Mouse (Mus musculus): ENCODE data around the gene Calhm1. TPM values are rescaled to one million over a fixed set of nuclear protein-coding genes. Genes with fewer than 3 reads are reported as not detected.

Calhm1 gene
- total RNA-seq (2022) = not detected

DNA sequence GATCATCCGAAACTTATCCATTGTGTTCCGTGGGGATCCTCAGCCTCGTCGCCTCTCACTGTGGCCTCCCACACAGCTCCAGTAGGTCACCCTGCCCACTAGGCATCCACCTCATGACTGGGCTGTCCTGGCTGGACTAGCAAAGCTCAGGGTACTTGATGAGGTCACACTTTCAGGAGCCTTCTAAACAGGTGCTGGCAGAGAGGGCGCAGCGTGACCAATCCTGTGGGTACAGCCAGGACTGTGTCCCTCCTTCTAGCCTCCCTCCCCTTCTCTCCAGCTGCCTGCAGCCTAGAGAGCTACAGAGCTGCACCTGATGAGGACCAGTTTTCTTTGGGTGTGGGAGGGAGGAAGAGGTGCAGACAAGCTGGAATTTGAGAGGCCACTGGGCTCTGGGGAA is at the start of gene Calhm1:
Gene Calhm1, minus strand, starts transcription at position 101 of the 400 bp plus-strand sequence.
- DNase-seq (ENCODE audit: low spot score in 2 of 2) = no peak

- DNase-seq (ENCODE audit: low spot score in 2 of 2) = no peak
These were observed 48.1 kb upstream of the Calhm1 start for GRCm38 (mm10) chr19:47192158-47192557.

DNA sequence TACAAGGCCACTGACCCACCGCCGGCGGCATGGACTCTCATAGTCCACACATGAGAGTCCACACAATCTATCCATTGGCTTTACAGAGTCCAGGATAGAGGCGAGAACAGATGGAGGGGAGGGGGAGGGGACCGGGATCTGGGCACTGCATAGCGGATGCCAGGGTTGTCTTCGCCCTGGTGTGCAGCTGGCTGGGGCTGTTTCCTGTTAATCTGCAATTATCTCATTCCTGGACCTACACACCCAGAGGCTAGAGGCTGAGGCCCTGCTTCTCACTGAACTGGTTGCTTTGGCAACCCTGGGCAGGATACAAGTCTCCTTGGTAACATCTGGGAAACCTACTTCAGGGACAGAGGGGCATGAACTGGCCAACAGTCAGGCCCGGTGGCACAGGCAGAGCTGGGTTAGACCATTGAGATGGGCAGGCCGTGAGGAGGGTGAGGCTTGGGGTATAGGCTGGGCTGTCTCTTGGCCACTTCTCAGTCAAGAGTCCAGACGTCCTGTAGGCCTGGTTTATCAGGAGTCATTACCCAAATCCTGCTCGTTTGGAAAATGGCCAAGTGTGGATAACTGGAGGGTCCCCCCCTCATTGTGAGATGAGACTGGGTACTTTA is 44.6 kb upstream of the Calhm1 start:
- DNase-seq (ENCODE audit: low spot score in 2 of 2) = no peak

DNA sequence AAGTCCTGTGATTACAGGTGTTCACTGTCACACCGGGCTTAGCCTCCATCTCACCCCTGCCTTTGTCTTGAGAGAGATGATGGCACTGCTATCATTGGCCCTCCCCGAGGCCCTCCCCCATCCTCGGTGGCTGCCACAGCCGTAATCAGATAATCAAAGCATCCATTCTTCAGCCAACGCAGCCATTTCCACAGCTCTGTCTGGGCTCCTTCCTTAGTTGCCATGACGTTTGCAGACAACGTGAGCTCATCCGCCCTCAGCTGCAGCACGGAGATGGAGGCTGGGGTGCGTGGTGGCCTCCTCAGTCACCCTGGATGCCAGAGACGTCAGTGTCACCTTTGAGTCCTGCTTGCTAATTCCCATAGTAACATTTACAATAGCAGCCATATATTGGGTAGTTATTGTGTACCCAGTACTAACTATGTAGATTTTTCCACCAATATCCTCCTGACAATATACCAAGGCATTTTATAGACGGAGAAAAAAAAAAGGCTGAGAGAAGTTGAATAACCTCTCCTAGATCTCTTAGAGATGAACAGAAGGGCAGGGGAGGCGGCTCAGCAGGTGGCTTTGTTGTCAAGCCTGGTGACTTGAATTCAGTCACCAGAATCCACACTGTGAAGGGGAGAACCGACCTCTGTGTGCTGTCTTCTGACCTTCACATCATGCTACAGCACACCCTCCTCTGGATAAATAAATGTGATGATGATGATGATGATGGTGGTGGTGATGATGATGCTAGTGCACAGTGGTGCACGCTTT is 42.6 kb upstream of the Calhm1 start:
- DNase-seq (ENCODE audit: low spot score in 2 of 2) = no peak

DNA sequence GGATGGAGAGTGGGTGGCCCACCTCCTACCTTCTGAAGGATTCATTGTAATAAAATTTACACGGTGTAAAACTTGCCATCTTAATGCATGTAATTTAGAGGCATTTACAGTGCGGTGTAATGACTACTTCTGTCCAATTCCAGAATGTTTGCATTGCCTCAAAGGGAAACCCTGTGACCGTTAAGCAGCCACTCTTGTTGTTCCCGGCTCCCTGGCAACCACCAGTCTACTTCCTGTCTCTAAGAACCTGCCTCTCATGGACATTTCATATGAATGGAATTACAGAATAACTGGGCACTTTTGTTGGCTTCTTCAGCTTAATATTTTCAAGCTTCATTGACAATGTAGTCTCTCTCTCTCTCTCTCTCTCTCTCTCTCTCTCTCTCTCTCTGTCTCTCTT is 40.7 kb upstream of the Calhm1 start:
- DNase-seq (ENCODE audit: low spot score in 2 of 2) = no peak

DNA sequence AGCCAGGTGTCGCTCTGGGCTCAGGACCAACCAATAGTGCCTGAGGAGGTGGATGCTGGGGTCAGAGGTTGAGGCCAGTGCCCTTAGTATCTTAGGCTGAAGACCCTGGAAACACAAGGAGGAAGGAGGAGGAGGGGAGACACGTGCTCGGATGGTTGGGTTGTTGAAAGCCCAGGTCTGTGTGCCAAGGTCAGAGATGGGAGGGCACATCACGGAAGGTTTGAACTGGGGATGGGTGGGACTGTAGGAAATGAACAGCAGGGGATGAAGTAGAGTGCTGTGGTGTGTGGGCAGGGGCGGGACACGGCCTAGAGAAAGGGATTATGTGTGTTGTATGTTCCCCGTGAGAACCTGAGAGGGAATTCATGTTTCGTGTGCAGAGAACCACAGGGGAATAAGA is 40.2 kb upstream of the Calhm1 start:
- DNase-seq (ENCODE audit: low spot score in 2 of 2) = no peak

DNA sequence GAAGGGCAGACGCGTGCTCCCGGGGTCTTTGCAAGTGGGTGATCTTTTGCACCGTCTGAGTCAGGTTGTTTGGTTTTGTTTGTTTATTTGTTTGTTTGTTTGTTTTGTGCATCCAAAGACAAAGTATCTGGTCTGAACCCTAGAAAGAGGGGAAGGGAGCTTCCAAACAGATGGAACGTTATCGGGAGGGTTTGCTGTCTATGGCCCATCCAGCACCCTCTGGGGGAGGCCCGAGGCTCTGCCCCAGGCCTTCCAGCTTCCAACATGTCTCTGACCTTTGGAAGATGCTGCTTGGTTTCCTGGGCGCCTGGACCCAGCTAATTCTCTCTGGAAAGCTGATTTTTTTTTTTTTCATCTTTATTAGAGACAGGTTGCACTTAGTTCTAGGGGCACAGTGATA is 36.0 kb upstream of the Calhm1 start:
- DNase-seq (ENCODE audit: low spot score in 2 of 2) = no peak

DNA sequence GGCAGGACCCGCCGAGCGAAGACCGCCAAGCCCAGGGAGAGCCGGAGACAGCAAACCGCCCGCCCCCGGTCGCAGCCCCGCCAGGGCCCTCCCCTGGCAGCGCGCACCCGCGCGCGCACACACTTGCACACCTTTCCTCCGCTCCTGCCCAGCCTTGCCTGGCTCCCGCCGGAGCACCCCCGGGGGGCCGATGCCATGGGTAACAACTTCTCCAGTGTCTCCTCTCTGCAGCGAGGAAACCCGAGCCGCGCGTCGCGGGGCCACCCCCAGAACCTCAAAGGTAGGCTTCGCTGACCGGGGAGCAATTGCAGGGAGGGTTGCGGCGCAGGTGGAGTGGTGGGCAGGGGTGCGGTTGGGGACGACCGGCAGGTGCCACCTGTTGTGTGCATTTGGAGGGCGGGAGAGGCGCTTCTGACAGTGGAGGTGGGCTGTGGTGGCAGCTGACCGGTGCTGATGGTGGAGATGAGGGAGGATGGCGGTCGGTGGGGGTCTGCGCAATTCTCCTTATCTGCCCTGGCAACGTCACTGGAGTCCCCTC is 35.3 kb upstream of the Calhm1 start:
- DNase-seq (ENCODE audit: low spot score in 2 of 2) = peak in 1 of 2 experiments; percentile 9

- peak in 1 of 2 experiments; percentile 13 for DNase-seq (ENCODE audit: low spot score in 2 of 2)
These were observed 34.6 kb upstream of the Calhm1 start, which contains the start of gene Neurl1a for GRCm38 (mm10) chr19:47178431-47179271. Gene Neurl1a, plus strand, starts transcription at chr19:47178820.

DNA sequence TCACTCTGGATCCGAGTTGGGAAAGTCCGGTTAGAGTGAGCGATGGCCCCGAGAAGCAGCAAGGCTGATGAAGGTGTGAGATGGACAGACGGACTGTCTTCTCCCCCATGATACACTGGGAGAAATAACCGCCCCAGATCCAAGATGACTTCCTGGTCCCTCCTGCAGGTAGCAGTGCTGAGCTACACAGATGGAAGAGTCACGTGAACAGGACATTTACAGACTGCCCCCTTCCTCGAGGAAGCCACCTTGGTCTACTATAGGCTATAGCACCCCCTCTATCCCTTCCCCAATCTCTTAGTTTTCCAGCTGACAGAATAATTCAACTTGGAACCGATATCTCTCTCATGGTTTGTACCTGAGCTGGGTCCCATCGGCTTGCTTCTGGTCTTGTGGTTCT is 33.9 kb upstream of the Calhm1 start:
- DNase-seq (ENCODE audit: low spot score in 2 of 2) = peak in 1 of 2 experiments; percentile 13

DNA sequence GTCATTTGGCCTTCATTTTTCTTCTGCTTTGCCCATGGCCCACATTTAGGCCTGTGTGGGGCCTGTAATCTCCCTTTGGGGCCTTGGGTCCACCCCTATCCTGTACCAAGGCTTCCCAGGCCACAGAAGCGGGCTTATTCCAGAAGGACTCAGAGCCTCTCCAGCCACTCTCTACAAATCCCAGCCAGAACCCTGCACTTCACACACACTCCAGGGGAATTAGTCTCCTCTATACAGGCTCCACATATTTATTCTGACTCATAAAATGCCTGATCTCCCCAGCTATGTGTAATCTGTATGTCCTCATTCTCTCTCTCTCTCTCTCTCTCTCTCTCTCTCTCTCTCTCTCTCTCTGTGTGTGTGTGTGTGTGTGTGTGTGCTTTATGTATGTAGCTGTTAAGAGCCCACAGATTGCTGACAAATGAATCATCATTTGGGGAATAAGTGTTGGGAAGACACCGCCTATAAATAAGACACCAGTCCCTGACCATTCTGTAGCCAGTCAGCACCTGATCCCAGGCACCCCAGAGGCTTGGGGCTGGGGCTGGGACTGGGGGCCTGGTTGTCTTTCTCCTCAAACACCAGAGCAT is 33.0 kb upstream of the Calhm1 start:
- DNase-seq (ENCODE audit: low spot score in 2 of 2) = no peak

DNA sequence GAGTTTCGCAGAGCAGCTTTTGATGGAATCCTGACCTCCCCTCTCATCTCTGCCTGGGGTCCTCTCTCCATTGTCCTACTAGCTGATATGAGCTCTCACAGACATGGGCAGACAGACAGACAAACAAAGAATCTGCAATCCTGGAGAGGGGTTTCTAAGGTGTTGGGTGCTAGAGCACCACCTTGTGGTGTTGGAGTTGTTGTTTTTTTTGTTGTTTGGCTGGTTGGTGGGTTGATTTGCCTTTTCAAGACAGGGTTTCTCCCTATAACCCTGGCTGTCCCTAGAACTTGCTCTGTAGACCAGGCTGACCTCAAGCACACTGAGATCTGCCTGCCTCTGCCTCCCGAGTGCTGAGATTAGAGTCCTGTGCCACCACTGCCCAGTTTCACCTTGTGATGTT is 31.4 kb upstream of the Calhm1 start:
- no peak for DNase-seq (ENCODE audit: low spot score in 2 of 2)

- no peak for DNase-seq (ENCODE audit: low spot score in 2 of 2)
These were observed 30.5 kb upstream of the Calhm1 start for GRCm38 (mm10) chr19:47174515-47174914.

GRCm38 (mm10) chr19:47168793-47169412 is 24.8 kb upstream of the Calhm1 start:
- DNase-seq (ENCODE audit: low spot score in 2 of 2) = peak; percentile 73 to 75

DNA sequence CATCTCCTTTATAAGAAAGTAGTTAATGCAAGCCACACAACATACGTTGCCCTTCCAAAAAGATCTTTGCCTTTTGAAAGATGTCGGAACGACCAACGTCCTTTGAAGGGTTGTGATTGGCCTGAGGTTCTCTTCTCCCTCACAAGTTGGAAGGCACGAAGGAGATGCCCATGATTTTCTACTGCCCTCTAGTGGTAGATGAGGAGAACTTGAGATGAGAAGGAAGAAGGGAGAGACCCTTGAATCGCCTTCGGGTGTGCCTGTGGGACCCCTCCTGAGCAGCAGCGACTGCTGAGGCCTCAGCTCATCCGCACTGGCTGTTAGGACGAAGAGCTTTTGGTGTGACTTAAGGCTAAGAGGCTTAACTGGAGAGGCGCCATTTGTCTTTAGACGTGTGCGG is 24.2 kb upstream of the Calhm1 start:
- no peak for DNase-seq (ENCODE audit: low spot score in 2 of 2)

DNA sequence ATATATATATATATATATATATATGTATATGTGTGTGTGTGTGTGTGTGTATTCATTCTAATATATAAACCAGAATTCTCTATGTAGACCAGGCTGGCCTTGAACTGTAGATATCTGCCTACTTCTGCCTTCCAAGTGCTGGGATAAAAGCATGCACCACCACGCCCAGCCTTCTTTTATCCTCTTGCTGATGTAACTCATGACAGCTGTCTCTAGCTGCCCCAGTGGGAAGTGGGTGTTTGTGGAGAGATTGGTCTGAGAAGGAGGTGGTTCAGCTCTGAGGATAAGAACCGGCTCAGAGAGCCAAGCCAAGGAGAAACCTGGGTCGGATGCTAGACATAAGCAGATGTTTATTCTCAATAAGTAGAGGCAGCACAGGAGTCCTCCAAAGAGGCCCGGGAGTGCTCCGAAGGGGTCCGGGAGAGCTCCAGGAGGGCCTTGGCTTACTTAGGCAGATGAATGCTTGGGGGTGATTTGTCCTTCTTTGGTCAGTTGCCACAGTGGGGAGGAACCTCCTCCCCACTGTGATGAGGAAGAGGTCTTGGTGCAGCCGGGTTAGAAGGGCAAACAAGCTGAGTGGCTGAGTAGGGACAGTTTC is 23.7 kb upstream of the Calhm1 start:
- DNase-seq (ENCODE audit: low spot score in 2 of 2) = no peak

DNA sequence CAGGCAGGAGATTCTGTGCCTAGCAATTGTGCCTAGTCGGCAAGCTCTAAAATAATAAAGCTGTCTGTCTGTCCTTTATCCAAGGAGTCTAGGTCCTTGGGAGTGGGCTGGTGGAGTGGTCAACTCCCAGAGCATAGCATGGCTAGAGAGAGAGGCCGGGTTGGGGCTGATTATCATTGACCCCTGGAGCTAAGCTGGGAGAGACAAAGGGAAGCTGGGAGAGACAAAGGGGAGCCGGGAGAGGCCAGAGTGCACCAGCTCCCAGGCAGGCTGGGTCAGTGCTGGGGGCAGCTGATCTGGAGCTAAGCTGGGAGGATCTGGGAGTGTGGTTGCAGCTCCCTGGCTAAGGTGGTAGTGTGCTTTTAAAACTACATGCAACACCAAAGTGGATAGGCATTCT is 22.7 kb upstream of the Calhm1 start:
- no peak for DNase-seq (ENCODE audit: low spot score in 2 of 2)

DNA sequence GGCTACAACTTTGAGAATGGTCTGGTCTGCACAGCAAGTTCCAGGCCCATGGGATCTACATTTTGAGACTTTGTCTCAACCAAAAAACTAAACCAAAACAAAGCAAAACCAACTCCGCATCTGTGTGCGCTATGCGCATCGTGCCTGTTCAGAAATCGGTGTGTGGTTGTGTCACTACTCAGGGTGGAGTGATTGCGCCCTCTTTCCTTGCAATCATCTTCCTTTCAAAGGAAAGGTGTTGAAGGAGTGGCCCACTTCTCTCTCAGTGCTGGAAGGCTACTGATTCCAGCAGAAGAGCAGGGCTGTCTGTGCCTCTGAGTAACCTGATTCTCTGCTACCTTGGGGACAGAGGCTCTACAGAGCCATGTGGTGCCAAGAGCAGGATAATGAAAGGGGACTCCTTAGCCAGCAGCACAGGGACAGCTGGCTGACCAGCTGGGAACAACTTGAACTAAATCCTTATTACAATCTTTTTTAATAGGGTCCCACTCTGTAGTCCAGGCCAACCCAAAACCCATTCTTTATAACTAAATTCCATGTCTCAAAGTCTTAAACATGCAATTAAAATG is 19.2 kb upstream of the Calhm1 start:
- DNase-seq (ENCODE audit: low spot score in 2 of 2) = no peak

GRCm38 (mm10) chr19:47161669-47162068 is 17.6 kb upstream of the Calhm1 start:
- DNase-seq (ENCODE audit: low spot score in 2 of 2) = no peak

- DNase-seq (ENCODE audit: low spot score in 2 of 2) = no peak
These were observed 13.6 kb upstream of the Calhm1 start, which contains the start of gene Calhm3 for GRCm38 (mm10) chr19:47157664-47158063. Gene Calhm3, minus strand, starts transcription at chr19:47157764.
